Mouse (Mus musculus): Measurements from ENCODE around the gene Ly75. TPM values are rescaled to one million over a fixed set of nuclear protein-coding genes. Genes with fewer than 3 reads are reported as not detected.

Gene Ly75
- total RNA-seq, 2 experiments from 2014 or later = 0.08 TPM; not detected in 1

Other genes with a start within 250 kb of the Ly75 start
- gene Baz2b, start 173.5 kb downstream of the Ly75 start, total RNA-seq (2021) = 10 to 100 TPM; 23.4 to 27.8 TPM
- gene March7, start 173.4 kb downstream of the Ly75 start, total RNA-seq (2021) = 10 to 100 TPM; 19.7 to 20.6 TPM
- gene Cd302, start 98.8 kb downstream of the Ly75 start, total RNA-seq (2021) = 10 to 100 TPM in 1 of 2 experiments, 1 to 10 TPM in 1; 9.7 to 14.7 TPM
- gene Pla2r1, start 170.0 kb upstream of the Ly75 start, total RNA-seq (2021) = under 1 TPM; 0.69 to 0.88 TPM

Data from gastrocnemius, postnatal 25 days (tissue).